Mouse (Mus musculus) spleen, postnatal 10 days (tissue): ENCODE data around the gene Zfp101.

ENCODE experiments used
- DNase-seq, 2 experiments: peaks; one replicate each; pipeline ENCODE4 v3.0.0; 2021 to 2022; ENCODE audit warnings: low spot score in 2 of 2

The Zfp101 gene

DNA sequence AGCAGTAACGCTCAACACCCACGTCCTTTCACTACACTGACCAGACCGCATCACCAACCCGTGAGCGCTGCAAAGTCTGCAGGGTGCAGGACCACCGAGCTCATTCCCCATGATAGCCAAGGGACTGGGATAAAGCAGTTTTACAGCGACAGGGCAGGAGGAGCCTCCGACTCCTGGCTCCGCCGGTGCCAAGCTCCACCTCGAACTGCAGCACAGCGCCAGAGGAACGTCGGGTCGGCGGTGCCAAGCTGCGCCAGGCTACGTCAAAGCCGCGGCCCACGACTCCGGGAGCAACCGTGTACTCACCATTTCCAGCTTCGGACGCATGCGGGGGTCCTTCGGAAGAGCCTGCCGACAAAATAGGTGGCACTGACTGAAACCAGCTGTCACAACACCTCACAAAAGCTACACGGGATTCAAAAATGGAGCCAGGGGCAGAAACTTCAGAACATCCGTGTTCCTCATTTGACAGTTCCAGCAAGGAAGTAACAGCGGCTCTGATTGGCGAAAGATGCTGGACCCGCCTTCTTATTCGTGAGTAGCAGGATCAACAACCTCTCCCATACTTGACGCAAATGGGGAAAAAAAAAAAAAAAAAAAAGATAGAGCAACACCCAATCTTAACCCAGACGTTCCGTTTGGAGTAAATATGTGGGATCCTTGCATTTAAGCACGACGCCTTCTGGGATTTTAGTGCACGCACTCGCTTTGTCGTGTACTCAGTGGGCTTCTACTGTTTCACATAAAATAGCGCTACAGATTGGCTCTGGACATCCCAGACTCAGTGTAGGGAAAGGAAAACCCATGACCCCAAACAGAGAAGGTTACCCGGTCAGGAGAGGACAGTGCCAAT, at the start of gene Zfp101:
Zfp101 (minus strand) TSS at position 460 of the 853 bp plus-strand sequence.
- DNase-seq = peak; percentile 73 to 88

GRCm38 (mm10) chr17:33441159-33441558, 46.7 kb upstream of the Zfp101 start:
- DNase-seq = no peak

DNA sequence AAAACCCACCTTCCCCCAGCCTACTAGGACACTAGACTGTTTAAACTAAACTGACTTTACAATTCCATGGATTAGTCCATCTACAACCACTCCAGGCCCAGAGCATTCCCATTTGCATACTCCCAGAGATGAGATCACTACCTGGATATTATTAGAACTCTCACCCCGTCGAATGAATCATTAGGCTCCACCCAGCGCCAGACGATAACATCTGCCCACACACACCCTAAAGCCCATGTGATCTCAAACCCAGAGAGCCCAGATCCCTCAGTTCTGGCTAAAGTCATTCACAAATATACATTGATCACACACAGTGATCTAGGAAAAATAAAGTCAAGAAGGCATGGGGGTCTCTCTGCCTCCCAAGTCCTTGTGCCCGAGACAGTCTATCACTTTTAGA, 45.5 kb upstream of the Zfp101 start:
- no peak for DNase-seq

GRCm38 (mm10) chr17:33439148-33439547, 44.7 kb upstream of the Zfp101 start:
- peak; percentile 70 to 84 for DNase-seq

GRCm38 (mm10) chr17:33432019-33432946, 37.8 kb upstream of the Zfp101 start, which contains the start of gene Actl9:
Gene Actl9 (plus strand): TSS chr17:33432896.
- DNase-seq = no peak

DNA sequence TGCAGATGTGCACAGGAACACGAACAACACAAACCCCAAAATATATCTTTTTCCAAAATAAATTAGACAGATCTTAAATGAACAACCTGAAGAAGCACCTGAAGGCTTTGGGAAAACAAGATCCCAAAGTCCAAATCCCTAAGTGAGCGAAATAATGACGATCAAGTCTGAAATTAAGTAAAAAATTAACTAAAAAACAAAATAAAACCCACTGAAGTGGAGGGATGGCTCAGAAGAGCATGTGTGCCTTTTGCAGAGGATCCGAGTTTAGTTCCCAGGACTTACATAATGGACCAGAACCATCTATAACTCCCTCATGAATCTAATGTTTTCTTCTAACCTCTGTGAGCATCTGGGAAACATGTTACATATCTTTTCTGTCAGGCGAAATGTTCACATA, 2.2 kb downstream of the Zfp101 start:
- no peak for DNase-seq

GRCm38 (mm10) chr17:33385705-33386104, 8.7 kb downstream of the Zfp101 start:
- no peak for DNase-seq

GRCm38 (mm10) chr17:33372795-33373194, 21.6 kb downstream of the Zfp101 start:
- DNase-seq = no peak

- DNase-seq = peak; percentile 66 to 83
These were observed 35.7 kb downstream of the Zfp101 start, which contains the start of gene Zfp81 for GRCm38 (mm10) chr17:33358411-33359384. Gene Zfp81 (minus strand): TSS chr17:33358878.

GRCm38 (mm10) chr17:33352981-33353380, 41.5 kb downstream of the Zfp101 start:
- no peak for DNase-seq
